Mouse (Mus musculus): Measurements from ENCODE around the gene Snrpa1.

DNA sequence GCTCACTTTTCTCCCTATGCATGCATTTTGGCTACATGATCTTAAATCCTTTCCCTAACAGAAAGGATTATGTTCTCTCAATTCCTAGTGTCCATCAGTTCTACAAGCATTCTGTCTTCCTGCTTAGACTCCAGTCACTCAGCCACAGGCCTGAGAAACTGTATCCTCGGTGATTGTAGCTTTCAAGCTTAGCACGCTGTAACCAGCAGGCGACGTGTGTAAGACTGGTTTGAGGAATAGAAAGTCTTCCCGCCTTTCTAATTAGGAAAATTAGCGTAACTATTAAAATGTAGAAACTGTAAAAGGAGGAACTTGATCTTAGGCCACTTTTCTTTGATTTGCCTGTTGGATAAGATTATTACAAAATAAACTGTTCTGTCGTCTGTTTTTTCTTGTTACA, 60.0 kb downstream of the Snrpa1 start:
- TF ChIP-seq EP300 (IDR thresholded peaks at IDR 0.05; ENCODE audit: low read length) (no peak), USF1 (IDR thresholded peaks at IDR 0.05; ENCODE audit: low read depth, low read length) (no peak), POLR2A (IDR thresholded peaks at IDR 0.05; ENCODE audit: low read depth, low read length) (no peak), ETS1 (conservative IDR thresholded peaks at IDR 0.05; ENCODE audit: low read depth, low read length) (no peak), CHD2 (IDR thresholded peaks at IDR 0.05; ENCODE audit: low read length) (no peak), GABPA (IDR thresholded peaks at IDR 0.05; ENCODE audit: insufficient replicate concordance, low read depth, low read length) (no peak), CTCF (conservative IDR thresholded peaks at IDR 0.05 in 1 of 2, IDR thresholded peaks at IDR 0.05 in 1 of 2; ENCODE audit: low read depth in 2 of 2, low read length in 2 of 2) (no peak), TBP (conservative IDR thresholded peaks at IDR 0.05; ENCODE audit: low read depth, low read length) (no peak), CHD1 (IDR thresholded peaks at IDR 0.05; ENCODE audit: low read depth, low read length) (no peak), MYC (IDR thresholded peaks at IDR 0.05; ENCODE audit: low read depth, low read length) (no peak), TCF12 (IDR thresholded peaks at IDR 0.05; ENCODE audit: low read depth, low read length) (no peak), ZNF384 (IDR thresholded peaks at IDR 0.05; ENCODE audit: low read depth, low read length) (no peak), MAX (IDR thresholded peaks at IDR 0.05; ENCODE audit: low read length) (no peak), IRF4 (IDR thresholded peaks at IDR 0.05; ENCODE audit: low read depth, low read length) (no peak)
